Mouse (Mus musculus) limb, embryonic 14.5 days (tissue): ENCODE data around the gene Npm1. TPM values are rescaled to one million over a fixed set of nuclear protein-coding genes. Genes with fewer than 3 reads are reported as not detected.

Experiments used
- ATAC-seq: fragments of 200-750 bp; cut with Nextera tagmentation; 2 replicates; pipeline ENCODE4 v1.8.0; 2017; ENCODE audit warnings: low read depth, moderate number of reproducible peaks, moderate TSS enrichment; ENCODE audit not compliant: low FRiP score
- DNase-seq: peaks from one replicate; pipeline ENCODE4 v3.0.0-alpha.2; 2015; ENCODE audit warnings: low spot score
- H3K27ac ChIP-seq: fragments of 300-500 bp; sonication (generic); replicated peaks from 2 replicates; pipeline ENCODE4 v1.5.1; 2014; ENCODE audit warnings: low read depth, mild to moderate bottlenecking, low read length, moderate library complexity, mixed read lengths
- H3K27me3 ChIP-seq: fragments of 300-500 bp; sonication (generic); 2 replicates; pipeline ENCODE4 v1.6.1; 2014; ENCODE audit warnings: low read length, mixed read lengths; ENCODE audit not compliant: control insufficient read depth, insufficient read depth
- H3K36me3 ChIP-seq: fragments of 300-500 bp; sonication (generic); 2 replicates; pipeline ENCODE4 v1.6.1; 2014; ENCODE audit warnings: mild to moderate bottlenecking, low read length, moderate library complexity, mixed read lengths; ENCODE audit not compliant: control insufficient read depth, insufficient read depth
- H3K4me1 ChIP-seq: fragments of 300-500 bp; sonication (generic); 2 replicates; pipeline ENCODE4 v1.6.1; 2014; ENCODE audit warnings: antibody characterized with exemption, low read length, mixed read lengths; ENCODE audit not compliant: control insufficient read depth, insufficient read depth
- H3K4me2 ChIP-seq: fragments of 300-500 bp; sonication (generic); replicated peaks from 2 replicates; pipeline ENCODE4 v1.6.1; 2014; ENCODE audit warnings: low read depth, mild to moderate bottlenecking, low read length, moderate library complexity; ENCODE audit not compliant: severe bottlenecking
- H3K4me3 ChIP-seq: fragments of 300-500 bp; sonication (generic); replicated peaks from 2 replicates; pipeline ENCODE4 v1.5.1; 2014; ENCODE audit warnings: low read length
- H3K9ac ChIP-seq: fragments of 300-500 bp; sonication (generic); 2 replicates; pipeline ENCODE4 v1.6.1; 2014; ENCODE audit warnings: mild to moderate bottlenecking, low read depth, low read length, moderate library complexity; ENCODE audit not compliant: severe bottlenecking
- H3K9me3 ChIP-seq: fragments of 300-500 bp; sonication (generic); 2 replicates; pipeline ENCODE4 v1.6.1; 2016; ENCODE audit warnings: low read length; ENCODE audit not compliant: control insufficient read depth
- POLR2A ChIP-seq: fragments of 200-500 bp; IDR thresholded peaks from 2 replicates; pipeline ENCODE4 v1.8.0; 2012; ENCODE audit warnings: inconsistent platforms, mild to moderate bottlenecking, moderate library complexity, borderline replicate concordance; ENCODE audit not compliant: insufficient read depth, insufficient read length; ENCODE audit errors: extremely low read depth
- WGBS: fragments of 180-500 bp; shearing (Covaris S2); extraction: QIAGEN DNeasy Blood & Tissue Kit; methylation state at CpG from one replicate; pipeline ENCODE4 v1.1.7; 2014; 5-methylcytosine and 5-hydroxymethylcytosine counted together
- polyA plus RNA-seq, 2 experiments: library from polyadenylated mRNA; depleted of rRNA in 1 of 2; stranded (reverse) in 1 of 2; unstranded in 1 of 2; fragments of >200 nt; fragmentation: Nextera tagmentation in 1 of 2; extraction: Ambion mirVana in 1 of 2; gene quantifications; 2 replicates each; pipeline versions ENCODE4 v1.2.1 to v1.2.3; 2012 to 2014

The Npm1 gene
- polyA plus RNA-seq, 2 experiments: 1,131 to 1,234 TPM

DNA sequence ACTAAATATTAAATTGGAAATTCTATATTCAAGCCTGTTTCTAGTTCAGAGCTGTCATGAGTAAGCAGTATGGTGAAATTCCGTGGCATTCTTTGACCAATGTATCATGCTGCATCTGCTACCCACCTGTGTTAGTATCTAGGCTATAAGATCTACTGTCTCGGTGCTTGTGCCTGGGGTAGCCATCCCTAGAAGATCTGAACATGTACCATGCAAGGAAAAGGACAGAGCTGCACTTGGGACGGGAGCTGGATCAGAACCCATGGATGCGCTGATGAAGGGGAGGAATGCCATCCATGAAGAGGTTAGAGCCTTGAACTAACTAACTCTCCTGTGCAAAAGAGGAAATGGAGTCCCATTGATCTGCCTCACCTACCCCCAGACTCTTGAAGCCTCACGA is 24.3 kb downstream of the Npm1 start:
- H3K9me3 ChIP-seq: no peaks in the 10 kb centered on the region
- no peak overlapping the region for H3K27ac ChIP-seq
- H3K9ac ChIP-seq: no peak overlapping the region
- ATAC-seq: no peak
- peaks cover 3% of the 10 kb centered on the region; the same call in 1 of the 2 replicates for H3K36me3 ChIP-seq
- H3K4me1 ChIP-seq: peaks cover 3% of the 10 kb centered on the region; the same call in 1 of the 2 replicates
- H3K4me2 ChIP-seq: no peak overlapping the region
- DNase-seq: no peak
- H3K27me3 ChIP-seq: no peaks in the 10 kb centered on the region
- 86% methylated on average over 5 of the region's 5 CpGs for WGBS
- no peak overlapping the region for H3K4me3 ChIP-seq
- no peak for TF ChIP-seq POLR2A

DNA sequence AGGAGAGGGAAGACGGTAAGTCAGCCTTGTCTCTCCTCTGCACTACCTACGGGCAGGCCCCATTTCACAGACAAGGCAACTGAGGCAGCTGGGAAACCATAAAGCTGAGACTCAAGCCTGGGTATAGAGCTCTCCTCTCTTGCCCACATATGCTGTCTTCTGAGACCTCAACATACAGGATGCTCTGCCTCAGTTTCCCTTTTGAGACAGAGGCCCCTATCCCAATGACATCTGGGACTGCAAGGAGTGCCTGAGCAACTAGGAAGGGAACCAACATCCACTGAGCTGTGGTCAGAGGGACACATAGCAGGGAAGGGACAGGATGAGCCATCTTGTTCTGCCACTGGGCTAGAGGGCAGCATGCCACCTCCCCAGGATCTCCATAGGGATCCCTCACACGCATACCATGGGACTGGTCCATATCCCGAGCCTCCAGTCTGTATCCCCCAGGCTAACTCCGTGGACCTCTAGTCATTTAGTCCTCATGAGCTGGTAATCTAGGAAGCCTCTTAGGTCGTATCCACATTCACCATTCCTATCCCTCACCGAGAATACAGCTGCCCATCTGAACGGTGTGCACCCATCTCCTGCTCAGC is 28.5 kb downstream of the Npm1 start:
- 89% methylated on average over 8 of the region's 8 CpGs for WGBS
- Histone ChIP-seq H3K27me3 (no peaks in the 10 kb centered on the region), H3K9me3 (no peaks in the 10 kb centered on the region), H3K9ac (no peak overlapping the region), H3K4me2 (no peak overlapping the region), H3K4me1 (no peaks in the 10 kb centered on the region), H3K36me3 (peaks cover 9% of the 10 kb centered on the region), H3K27ac (no peak overlapping the region), H3K4me3 (no peak overlapping the region)
- ATAC-seq: no peak
- TF ChIP-seq POLR2A: no peak
- no peak for DNase-seq

DNA sequence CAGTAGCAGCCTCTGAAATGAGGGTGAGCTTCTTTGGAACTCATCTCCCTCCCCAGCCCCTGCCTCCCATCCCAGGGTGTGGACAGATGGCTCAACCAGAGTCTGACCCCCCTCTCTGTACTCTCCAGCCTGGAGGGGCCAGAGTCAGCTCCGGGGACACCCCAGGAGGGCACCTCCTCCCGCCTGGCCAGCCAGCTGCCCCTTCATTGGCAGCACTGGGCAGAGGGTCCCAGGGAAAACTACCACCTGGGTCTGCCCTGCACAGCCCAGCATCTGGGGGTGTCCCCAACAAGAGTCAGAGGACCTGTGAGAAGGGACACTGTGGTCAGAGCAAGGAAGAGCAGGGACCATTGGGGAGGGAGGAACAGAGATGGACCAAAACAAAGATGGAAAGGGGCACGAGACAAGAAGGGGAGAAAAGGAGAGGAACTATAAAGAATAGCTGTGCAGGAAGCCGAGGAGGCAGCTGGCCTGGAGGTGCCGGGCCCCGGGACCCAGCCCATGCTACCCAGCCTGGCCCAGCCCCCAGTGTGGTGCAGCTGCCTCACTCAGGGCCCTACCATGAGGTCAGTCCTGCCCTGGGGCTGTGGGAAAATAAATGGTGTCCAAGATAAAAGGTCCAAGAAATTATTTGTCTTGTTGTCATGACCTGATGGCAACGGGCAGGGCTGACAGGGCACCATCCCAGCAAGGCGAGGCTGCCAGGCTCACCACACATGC is 30.2 kb downstream of the Npm1 start:
- no peak for DNase-seq
- Histone ChIP-seq H3K27me3 (no peaks in the 10 kb centered on the region), H3K9ac (no peak overlapping the region), H3K4me3 (no peak overlapping the region), H3K4me2 (no peak overlapping the region), H3K27ac (no peak overlapping the region), H3K36me3 (peaks cover 9% of the 10 kb centered on the region), H3K9me3 (no peaks in the 10 kb centered on the region), H3K4me1 (no peaks in the 10 kb centered on the region)
- ATAC-seq: no peak
- TF ChIP-seq POLR2A: no peak
- WGBS: 69% methylated on average over 8 of the region's 8 CpGs

DNA sequence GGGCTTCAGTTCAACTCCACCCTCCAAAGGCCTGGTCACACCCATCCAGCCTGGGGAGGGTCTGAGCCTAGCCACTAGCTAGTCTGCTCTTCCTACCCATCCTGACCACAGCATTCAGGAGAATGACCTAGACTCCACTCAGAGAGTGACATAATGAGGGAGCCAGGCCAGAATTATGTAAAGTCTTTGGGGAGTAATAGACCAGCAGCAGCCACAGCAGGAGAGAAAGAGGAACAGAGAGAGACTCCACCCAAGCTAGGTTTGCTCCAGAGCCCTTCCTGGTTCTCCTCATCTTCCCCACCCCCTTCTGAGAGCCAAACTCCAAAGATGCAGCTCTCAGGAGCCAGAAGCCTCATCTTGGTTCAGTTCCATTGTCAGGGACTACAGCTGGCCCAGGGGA is 35.9 kb downstream of the Npm1 start:
- Histone ChIP-seq H3K4me2 (no peak overlapping the region), H3K27me3 (no peaks in the 10 kb centered on the region), H3K9ac (no peak overlapping the region), H3K27ac (no peak overlapping the region), H3K9me3 (no peaks in the 10 kb centered on the region), H3K36me3 (peaks cover 9% of the 10 kb centered on the region; the same call in 1 of the 2 replicates), H3K4me1 (peaks cover 31% of the 10 kb centered on the region), H3K4me3 (no peak overlapping the region)
- no peak for ATAC-seq
- no peak for TF ChIP-seq POLR2A
- no peak for DNase-seq

DNA sequence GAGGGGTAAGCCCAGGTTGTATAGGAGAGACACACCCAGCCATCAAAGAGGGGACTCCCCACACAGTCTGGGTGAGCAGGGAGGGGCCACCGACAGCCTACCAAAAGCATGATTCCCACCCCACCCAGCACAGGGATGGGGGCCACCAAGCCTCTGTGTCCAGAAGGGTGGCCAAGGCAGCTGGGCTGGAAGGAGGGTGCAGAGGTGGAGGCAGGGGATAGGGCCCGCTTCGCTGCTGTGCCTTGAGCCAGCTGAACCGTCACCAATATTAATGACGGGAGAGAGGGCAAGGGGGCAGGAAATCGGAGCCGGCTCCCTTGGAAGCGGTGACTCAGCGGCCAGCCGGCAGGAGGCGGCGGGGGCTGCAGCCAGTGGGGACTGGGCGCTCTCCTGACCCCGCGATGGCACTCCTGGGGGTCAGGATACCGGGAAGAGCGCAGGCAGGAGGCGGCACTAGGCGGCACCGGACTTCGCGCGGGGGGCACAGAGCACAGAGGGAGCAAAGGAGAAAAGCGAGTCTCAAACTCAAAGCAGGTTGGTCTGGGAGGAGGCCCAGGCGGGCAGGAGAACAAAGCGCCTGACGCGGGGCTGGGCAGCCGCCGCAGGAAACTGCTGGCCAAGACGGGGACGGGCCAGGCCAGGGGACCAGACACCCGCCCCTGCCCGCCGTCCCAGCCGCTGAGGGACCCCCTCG is 40.3 kb downstream of the Npm1 start:
- H3K27me3 ChIP-seq: no peaks in the 10 kb centered on the region
- H3K4me2 ChIP-seq: peak overlapping the region; percentile 41
- H3K9ac ChIP-seq: peak overlapping the region; percentile 47
- DNase-seq (no peak), ATAC-seq (peak; percentile 39)
- peak overlapping the region; percentile 21 for H3K4me3 ChIP-seq
- H3K4me1 ChIP-seq: peaks cover 35% of the 10 kb centered on the region
- H3K27ac ChIP-seq: no peak overlapping the region
- 4% methylated on average over 34 of the region's 37 CpGs for whole genome bisulfite sequencing
- TF ChIP-seq POLR2A: no peak
- H3K36me3 ChIP-seq: peaks cover 5% of the 10 kb centered on the region
- H3K9me3 ChIP-seq: no peaks in the 10 kb centered on the region
